Mouse (Mus musculus) limb, embryonic 14.5 days (tissue): ENCODE data around the gene Epdr1. TPM values are rescaled to one million over a fixed set of nuclear protein-coding genes. Genes with fewer than 3 reads are reported as not detected.
A peak's percentile ranks its signal among the peaks of the same experiment; 100 is the strongest.

Experiments used
- ATAC-seq: fragments of 200-750 bp; cut with Nextera tagmentation; 2 replicates; pipeline ENCODE4 v1.8.0; 2017; ENCODE audit warnings: low read depth, moderate number of reproducible peaks, moderate TSS enrichment; ENCODE audit not compliant: low FRiP score
- DNase-seq: peaks from one replicate; pipeline ENCODE4 v3.0.0-alpha.2; 2015; ENCODE audit warnings: low spot score
- H3K27ac ChIP-seq: fragments of 300-500 bp; sonication (generic); replicated peaks from 2 replicates; pipeline ENCODE4 v1.5.1; 2014; ENCODE audit warnings: low read depth, mild to moderate bottlenecking, low read length, moderate library complexity, mixed read lengths
- H3K27me3 ChIP-seq: fragments of 300-500 bp; sonication (generic); 2 replicates; pipeline ENCODE4 v1.6.1; 2014; ENCODE audit warnings: low read length, mixed read lengths; ENCODE audit not compliant: control insufficient read depth, insufficient read depth
- H3K36me3 ChIP-seq: fragments of 300-500 bp; sonication (generic); 2 replicates; pipeline ENCODE4 v1.6.1; 2014; ENCODE audit warnings: mild to moderate bottlenecking, low read length, moderate library complexity, mixed read lengths; ENCODE audit not compliant: control insufficient read depth, insufficient read depth
- H3K4me1 ChIP-seq: fragments of 300-500 bp; sonication (generic); 2 replicates; pipeline ENCODE4 v1.6.1; 2014; ENCODE audit warnings: antibody characterized with exemption, low read length, mixed read lengths; ENCODE audit not compliant: control insufficient read depth, insufficient read depth
- H3K4me2 ChIP-seq: fragments of 300-500 bp; sonication (generic); replicated peaks from 2 replicates; pipeline ENCODE4 v1.6.1; 2014; ENCODE audit warnings: low read depth, mild to moderate bottlenecking, low read length, moderate library complexity; ENCODE audit not compliant: severe bottlenecking
- H3K4me3 ChIP-seq: fragments of 300-500 bp; sonication (generic); replicated peaks from 2 replicates; pipeline ENCODE4 v1.5.1; 2014; ENCODE audit warnings: low read length
- H3K9ac ChIP-seq: fragments of 300-500 bp; sonication (generic); 2 replicates; pipeline ENCODE4 v1.6.1; 2014; ENCODE audit warnings: mild to moderate bottlenecking, low read depth, low read length, moderate library complexity; ENCODE audit not compliant: severe bottlenecking
- H3K9me3 ChIP-seq: fragments of 300-500 bp; sonication (generic); 2 replicates; pipeline ENCODE4 v1.6.1; 2016; ENCODE audit warnings: low read length; ENCODE audit not compliant: control insufficient read depth
- POLR2A ChIP-seq: fragments of 200-500 bp; IDR thresholded peaks from 2 replicates; pipeline ENCODE4 v1.8.0; 2012; ENCODE audit warnings: inconsistent platforms, mild to moderate bottlenecking, moderate library complexity, borderline replicate concordance; ENCODE audit not compliant: insufficient read depth, insufficient read length; ENCODE audit errors: extremely low read depth
- WGBS: fragments of 180-500 bp; shearing (Covaris S2); extraction: QIAGEN DNeasy Blood & Tissue Kit; methylation state at CpG from one replicate; pipeline ENCODE4 v1.1.7; 2014; 5-methylcytosine and 5-hydroxymethylcytosine counted together
- polyA plus RNA-seq, 2 experiments: library from polyadenylated mRNA; depleted of rRNA in 1 of 2; stranded (reverse) in 1 of 2; unstranded in 1 of 2; fragments of >200 nt; fragmentation: Nextera tagmentation in 1 of 2; extraction: Ambion mirVana in 1 of 2; gene quantifications; 2 replicates each; pipeline versions ENCODE4 v1.2.1 to v1.2.3; 2012 to 2014

Gene Epdr1
- polyA plus RNA-seq, 2 experiments = 12.4 to 16.3 TPM

- Histone ChIP-seq H3K36me3 (no peaks in the 10 kb centered on the region), H3K4me1 (no peaks in the 10 kb centered on the region), H3K9me3 (no peaks in the 10 kb centered on the region), H3K27ac (no peak overlapping the region), H3K4me3 (no peak overlapping the region), H3K4me2 (no peak overlapping the region), H3K9ac (no peak overlapping the region), H3K27me3 (no peaks in the 10 kb centered on the region)
- TF ChIP-seq POLR2A = no peak
- WGBS = 15% methylated on average over 1 of the region's 1 CpGs
- ATAC-seq = no peak
- no peak for DNase-seq
These were observed 23.8 kb upstream of the Epdr1 start for GRCm38 (mm10) chr13:19643519-19643918.

- ATAC-seq (no peak), DNase-seq (no peak)
- Histone ChIP-seq H3K36me3 (no peaks in the 10 kb centered on the region), H3K9ac (no peak overlapping the region), H3K9me3 (no peaks in the 10 kb centered on the region), H3K4me1 (no peaks in the 10 kb centered on the region), H3K27ac (no peak overlapping the region), H3K27me3 (no peaks in the 10 kb centered on the region), H3K4me3 (no peak overlapping the region), H3K4me2 (no peak overlapping the region)
- TF ChIP-seq POLR2A = no peak
- 77% methylated on average over 2 of the region's 2 CpGs for WGBS
These were observed 20.6 kb upstream of the Epdr1 start for GRCm38 (mm10) chr13:19640203-19640851.

GRCm38 (mm10) chr13:19636131-19636530, 16.4 kb upstream of the Epdr1 start:
- Histone ChIP-seq H3K27ac (no peak overlapping the region), H3K9ac (no peak overlapping the region), H3K4me2 (no peak overlapping the region), H3K27me3 (no peaks in the 10 kb centered on the region), H3K4me1 (no peaks in the 10 kb centered on the region), H3K9me3 (no peaks in the 10 kb centered on the region), H3K4me3 (no peak overlapping the region), H3K36me3 (no peaks in the 10 kb centered on the region)
- TF ChIP-seq POLR2A = no peak
- WGBS = 68% methylated on average over 4 of the region's 4 CpGs
- no peak for ATAC-seq
- peak; percentile 16 for DNase-seq

- DNase-seq = no peak
- Histone ChIP-seq H3K4me3 (no peak overlapping the region), H3K36me3 (no peaks in the 10 kb centered on the region), H3K4me1 (no peaks in the 10 kb centered on the region), H3K4me2 (no peak overlapping the region), H3K27me3 (no peaks in the 10 kb centered on the region), H3K9me3 (no peaks in the 10 kb centered on the region), H3K9ac (no peak overlapping the region), H3K27ac (no peak overlapping the region)
- TF ChIP-seq POLR2A = no peak
- ATAC-seq = no peak
- WGBS = 90% methylated on average over 5 of the region's 5 CpGs
These were observed 11.3 kb upstream of the Epdr1 start for GRCm38 (mm10) chr13:19630768-19631709.

- TF ChIP-seq POLR2A = no peak
These were observed 6.7 kb upstream of the Epdr1 start for GRCm38 (mm10) chr13:19626473-19626872.

More at GRCm38 (mm10) chr13:19626473-19626872, 6.7 kb upstream of the Epdr1 start:
- H3K27me3 ChIP-seq = peaks cover 18% of the 10 kb centered on the region; the same call in 1 of the 2 replicates
- H3K9ac ChIP-seq = no peak overlapping the region
- H3K4me2 ChIP-seq = no peak overlapping the region
- DNase-seq (no peak), ATAC-seq (no peak)
- no peak overlapping the region for H3K4me3 ChIP-seq
- no peaks in the 10 kb centered on the region; the same call in 1 of the 2 replicates for H3K4me1 ChIP-seq
- H3K9me3 ChIP-seq = no peaks in the 10 kb centered on the region
- WGBS = 69% methylated on average over 1 of the region's 1 CpGs
- no peaks in the 10 kb centered on the region for H3K36me3 ChIP-seq
- no peak overlapping the region for H3K27ac ChIP-seq
